Mouse (Mus musculus) ES-E14 (cell line): Measurements from ENCODE around the gene Fuz.

ENCODE experiments used
- CHD2 ChIP-seq: IDR thresholded peaks from 2 replicates; pipeline ENCODE4 v1.6.1; 2014; ENCODE audit warnings: mild to moderate bottlenecking, low read depth, low read length, inconsistent platforms
- HCFC1 ChIP-seq: IDR thresholded peaks from 2 replicates; pipeline ENCODE4 v1.6.1; 2012; ENCODE audit warnings: low read length, inconsistent platforms, borderline replicate concordance; ENCODE audit not compliant: insufficient read depth
- MAFK ChIP-seq: IDR thresholded peaks from 2 replicates; pipeline ENCODE4 v1.6.1; 2014; ENCODE audit warnings: mild to moderate bottlenecking, low read depth, low read length, inconsistent platforms; ENCODE audit not compliant: insufficient read depth
- ZC3H11A ChIP-seq: IDR thresholded peaks from 2 replicates; pipeline ENCODE4 v1.6.1; 2012; ENCODE audit warnings: low read depth, mild to moderate bottlenecking, inconsistent platforms, low read length, borderline replicate concordance
- ZNF384 ChIP-seq: IDR thresholded peaks from 2 replicates; pipeline ENCODE4 v1.6.1; 2012; ENCODE audit warnings: low read depth, low read length, inconsistent platforms

- no peak for TF ChIP-seq HCFC1
- TF ChIP-seq MAFK = no peak
- TF ChIP-seq ZNF384 = no peak
- TF ChIP-seq ZC3H11A = no peak
- no peak for TF ChIP-seq CHD2
Observed at GRCm38 (mm10) chr7:44949922-44950321, 54.0 kb downstream of the Fuz start.
